Mouse (Mus musculus) spleen, postnatal 4 days (tissue): ENCODE results near the gene Krt26.

Source experiments
- DNase-seq, 2 experiments: peaks; one replicate each; pipeline ENCODE4 v3.0.0; 2022; ENCODE audit warnings: low spot score in 2 of 2

Gene Krt26

DNA sequence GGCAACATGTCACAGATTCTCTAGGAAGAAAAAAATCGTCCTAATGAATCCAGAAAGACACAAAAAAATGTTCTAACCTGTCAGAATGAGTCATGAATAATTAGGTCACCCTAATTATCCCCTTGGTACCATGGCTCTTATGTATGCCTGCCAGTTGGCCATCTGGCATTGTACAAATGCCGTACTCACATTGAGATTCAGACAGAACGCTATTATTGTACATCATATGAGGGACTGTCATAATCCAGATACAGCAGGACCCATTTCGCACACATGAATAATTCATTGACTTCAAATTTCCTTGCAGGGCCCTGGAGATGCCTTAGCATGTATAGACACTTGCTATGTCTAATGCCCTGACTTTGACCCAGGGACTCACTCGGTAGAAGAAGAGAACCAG lies 53.8 kb downstream of the Krt26 start:
- no peak for DNase-seq

DNA sequence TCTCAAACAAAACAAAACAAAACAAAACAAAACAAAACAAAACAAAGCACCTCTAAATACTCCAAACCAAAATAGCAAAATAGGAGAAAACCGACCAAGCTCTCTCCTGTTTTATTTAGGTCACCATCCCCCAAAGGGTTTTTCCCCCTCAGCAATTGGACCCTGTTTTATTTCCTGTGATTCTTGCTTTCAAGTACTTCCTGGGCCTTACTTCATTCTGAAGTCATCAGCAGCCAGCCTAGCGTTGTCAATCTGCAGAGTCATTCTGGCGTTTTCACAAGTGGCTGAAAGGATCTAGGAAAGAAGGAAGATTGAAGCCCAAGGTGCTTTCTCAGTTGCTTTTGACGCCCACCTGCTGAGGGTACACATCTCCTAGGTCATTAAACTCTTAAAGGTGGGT lies 54.4 kb downstream of the Krt26 start:
- DNase-seq, result no peak

DNA sequence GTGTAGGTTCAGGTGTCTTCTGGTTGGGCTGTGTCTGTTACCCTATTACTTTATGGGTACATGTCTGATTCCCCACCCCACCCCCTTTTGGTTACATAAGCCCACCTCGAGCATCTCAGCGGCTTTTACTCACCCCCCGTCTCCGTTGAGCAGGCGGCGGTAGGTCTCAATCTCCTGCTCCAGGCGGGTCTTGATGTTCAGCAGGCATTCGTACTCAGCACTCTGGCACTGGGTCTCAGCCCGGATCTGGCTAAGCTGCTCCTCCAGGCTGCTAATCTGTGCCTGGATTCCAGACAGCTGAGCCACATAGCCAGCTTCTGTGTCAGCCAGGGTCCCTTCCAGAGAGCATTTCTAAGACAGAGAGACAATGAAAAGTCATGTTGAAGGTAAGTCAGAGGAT lies 56.6 kb downstream of the Krt26 start:
- no peak for DNase-seq

DNA sequence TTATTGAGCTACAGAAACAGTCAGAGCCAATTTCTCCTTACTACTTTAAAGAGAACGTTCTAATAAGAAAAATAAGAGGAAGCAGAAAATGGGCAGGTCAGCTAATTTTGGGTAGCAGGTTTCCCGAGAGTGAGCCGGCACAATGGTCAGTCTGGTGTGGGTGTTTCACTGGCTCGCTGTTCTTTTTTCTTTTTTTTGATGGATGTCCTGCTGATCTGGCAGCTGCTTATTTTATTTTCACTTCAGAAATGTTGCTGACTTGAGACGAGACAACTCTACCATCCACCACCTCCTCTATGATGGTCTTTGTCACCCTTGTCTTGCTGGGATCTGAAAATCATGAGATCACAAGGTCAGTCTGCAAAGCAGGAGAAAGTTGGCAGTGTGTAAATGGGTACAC lies 57.8 kb downstream of the Krt26 start:
- DNase-seq, result no peak
